Mouse (Mus musculus): ENCODE measurements around the gene Mlx. TPM values are rescaled to one million over a fixed set of nuclear protein-coding genes. Genes with fewer than 3 reads are reported as not detected.

The Mlx gene
- polyA plus RNA-seq, 1 experiment from 2014 or later, result 58.9 TPM

DNA sequence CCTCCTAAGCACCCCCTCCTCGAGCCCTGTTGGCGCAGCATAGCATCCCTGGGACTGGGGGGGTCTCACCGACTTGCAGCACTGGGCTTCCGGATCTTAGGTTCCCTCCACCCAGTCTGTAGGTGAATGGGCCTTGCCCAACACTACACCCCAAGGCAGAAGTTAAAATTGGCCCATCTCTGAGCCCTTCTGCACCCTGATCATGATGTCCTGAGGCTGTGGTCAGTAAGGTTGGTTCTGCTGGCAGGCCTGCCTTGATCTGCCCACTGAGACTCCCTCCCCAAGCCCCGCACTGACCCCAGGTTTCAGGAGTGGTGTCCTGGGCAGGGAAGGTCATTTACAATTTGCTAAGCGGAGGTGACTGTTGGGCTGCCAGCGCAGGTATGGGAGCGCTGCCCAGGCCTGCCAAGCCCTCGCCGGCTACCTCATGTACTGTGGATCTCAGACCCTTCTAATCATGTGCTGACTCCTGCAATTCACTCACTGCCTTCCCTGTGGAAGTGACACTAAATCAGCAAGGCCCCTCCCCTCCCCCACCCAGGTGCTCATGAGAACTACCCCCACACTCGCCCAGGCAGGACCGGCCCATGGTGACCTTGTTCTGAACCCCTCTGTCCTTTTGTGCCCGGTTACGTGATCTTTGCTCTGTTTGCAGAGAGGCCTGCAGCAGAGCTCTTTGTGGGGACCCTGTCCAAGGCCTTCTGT is 24.0 kb upstream of the Mlx start:
- H3K9ac ChIP-seq (replicated peaks; ENCODE audit: low read length), result peak overlapping the region; percentile 30
- ATAC-seq (ENCODE audit: low FRiP score, low TSS enrichment), result peak; percentile 8; the same call in 1 of the 2 replicates
- 59% methylated on average over 14 of the region's 14 CpGs for WGBS
- H3K4me2 ChIP-seq (replicated peaks; ENCODE audit: low read depth, low read length), result no peak overlapping the region
- peaks cover 53% of the 10 kb centered on the region for H3K4me1 ChIP-seq (ENCODE audit: insufficient read depth, low read length)
- H3K27me3 ChIP-seq (ENCODE audit: insufficient read depth, low read length), result no peaks in the 10 kb centered on the region
- peak overlapping the region; percentile 93 for H3K27ac ChIP-seq (ENCODE audit: low read length)
- no peaks in the 10 kb centered on the region for H3K36me3 ChIP-seq (ENCODE audit: insufficient read depth, low read length)
- H3K9me3 ChIP-seq (ENCODE audit: low read length), result no peaks in the 10 kb centered on the region
- no peak overlapping the region for H3K4me3 ChIP-seq (ENCODE audit: low read length)

GRCm38 (mm10) chr11:101063676-101064327 is 23.3 kb upstream of the Mlx start:
- Histone ChIP-seq H3K9me3 (ENCODE audit: low read length) (no peaks in the 10 kb centered on the region), H3K27ac (ENCODE audit: low read length) (peak overlapping the region; percentile 93), H3K4me2 (replicated peaks; ENCODE audit: low read depth, low read length) (no peak overlapping the region), H3K27me3 (ENCODE audit: insufficient read depth, low read length) (peaks cover 1% of the 10 kb centered on the region; the same call in 1 of the 2 replicates), H3K4me1 (ENCODE audit: insufficient read depth, low read length) (peaks cover 46% of the 10 kb centered on the region), H3K36me3 (ENCODE audit: insufficient read depth, low read length) (no peaks in the 10 kb centered on the region), H3K4me3 (ENCODE audit: low read length) (no peak overlapping the region), H3K9ac (replicated peaks; ENCODE audit: low read length) (peak overlapping the region; percentile 30)
- peak; percentile 62 for ATAC-seq (ENCODE audit: low FRiP score, low TSS enrichment)
- 19% methylated on average over 12 of the region's 12 CpGs for WGBS

- Histone ChIP-seq H3K9ac (replicated peaks; ENCODE audit: low read length) (no peak overlapping the region; the same call in 1 of the 2 replicates), H3K4me3 (ENCODE audit: low read length) (no peak overlapping the region), H3K4me2 (replicated peaks; ENCODE audit: low read depth, low read length) (no peak overlapping the region), H3K4me1 (ENCODE audit: insufficient read depth, low read length) (peaks cover 43% of the 10 kb centered on the region), H3K9me3 (ENCODE audit: low read length) (no peaks in the 10 kb centered on the region), H3K36me3 (ENCODE audit: insufficient read depth, low read length) (no peaks in the 10 kb centered on the region), H3K27ac (ENCODE audit: low read length) (peak overlapping the region; percentile 93), H3K27me3 (ENCODE audit: insufficient read depth, low read length) (peaks cover 3% of the 10 kb centered on the region; the same call in 1 of the 2 replicates)
- ATAC-seq (ENCODE audit: low FRiP score, low TSS enrichment), result no peak
- 77% methylated on average over 4 of the region's 4 CpGs for WGBS
These were observed 22.6 kb upstream of the Mlx start for GRCm38 (mm10) chr11:101064462-101064861.

GRCm38 (mm10) chr11:101065002-101065401 is 22.1 kb upstream of the Mlx start:
- no peaks in the 10 kb centered on the region for H3K9me3 ChIP-seq (ENCODE audit: low read length)
- peaks cover 3% of the 10 kb centered on the region; the same call in 1 of the 2 replicates for H3K27me3 ChIP-seq (ENCODE audit: insufficient read depth, low read length)
- no peak for ATAC-seq (ENCODE audit: low FRiP score, low TSS enrichment)
- H3K4me3 ChIP-seq (ENCODE audit: low read length), result no peak overlapping the region
- 92% methylated on average over 9 of the region's 9 CpGs for WGBS
- H3K36me3 ChIP-seq (ENCODE audit: insufficient read depth, low read length), result no peaks in the 10 kb centered on the region
- no peak overlapping the region for H3K27ac ChIP-seq (ENCODE audit: low read length)
- H3K4me1 ChIP-seq (ENCODE audit: insufficient read depth, low read length), result peaks cover 40% of the 10 kb centered on the region
- no peak overlapping the region for H3K4me2 ChIP-seq (replicated peaks; ENCODE audit: low read depth, low read length)
- no peak overlapping the region for H3K9ac ChIP-seq (replicated peaks; ENCODE audit: low read length)

- no peaks in the 10 kb centered on the region for H3K36me3 ChIP-seq (ENCODE audit: insufficient read depth, low read length)
These were observed 20.3 kb upstream of the Mlx start for GRCm38 (mm10) chr11:101066549-101067412.

GRCm38 (mm10) chr11:101069391-101070188 is 17.5 kb upstream of the Mlx start, which contains the start of gene Naglu:
TSS of gene Naglu (plus strand) at chr11:101070012.
- H3K4me3 ChIP-seq (ENCODE audit: low read length), result peak within 1 kb of the TSS; percentile 64
- WGBS, result 5% methylated on average over 35 of the region's 35 CpGs
- peak; percentile 89 for ATAC-seq (ENCODE audit: low FRiP score, low TSS enrichment)
- H3K4me2 ChIP-seq (replicated peaks; ENCODE audit: low read depth, low read length), result peak within 1 kb of the TSS; percentile 80
- H3K9ac ChIP-seq (replicated peaks; ENCODE audit: low read length), result peak within 1 kb of the TSS; percentile 67
- peaks cover 19% of the 10 kb centered on the region for H3K4me1 ChIP-seq (ENCODE audit: insufficient read depth, low read length)
- H3K27ac ChIP-seq (ENCODE audit: low read length), result no peak within 1 kb of the TSS
- H3K36me3 ChIP-seq (ENCODE audit: insufficient read depth, low read length), result no peaks in the 10 kb centered on the region
- peaks cover 3% of the 10 kb centered on the region; the same call in 1 of the 2 replicates for H3K27me3 ChIP-seq (ENCODE audit: insufficient read depth, low read length)
- H3K9me3 ChIP-seq (ENCODE audit: low read length), result no peaks in the 10 kb centered on the region

More at GRCm38 (mm10) chr11:101066549-101067412, 20.3 kb upstream of the Mlx start:
- Histone ChIP-seq H3K9ac (replicated peaks; ENCODE audit: low read length) (peak overlapping the region; percentile 51), H3K4me3 (ENCODE audit: low read length) (peak overlapping the region; percentile 27), H3K4me2 (replicated peaks; ENCODE audit: low read depth, low read length) (peak overlapping the region; percentile 60), H3K27ac (ENCODE audit: low read length) (no peak overlapping the region), H3K27me3 (ENCODE audit: insufficient read depth, low read length) (peaks cover 3% of the 10 kb centered on the region; the same call in 1 of the 2 replicates), H3K9me3 (ENCODE audit: low read length) (no peaks in the 10 kb centered on the region), H3K4me1 (ENCODE audit: insufficient read depth, low read length) (peaks cover 40% of the 10 kb centered on the region)
- 27% methylated on average over 18 of the region's 18 CpGs for WGBS
- ATAC-seq (ENCODE audit: low FRiP score, low TSS enrichment), result no peak

- Histone ChIP-seq H3K9ac (replicated peaks; ENCODE audit: low read length) (peak overlapping the region; percentile 67), H3K9me3 (ENCODE audit: low read length) (no peaks in the 10 kb centered on the region), H3K4me1 (ENCODE audit: insufficient read depth, low read length) (peaks cover 18% of the 10 kb centered on the region), H3K27me3 (ENCODE audit: insufficient read depth, low read length) (peaks cover 3% of the 10 kb centered on the region; the same call in 1 of the 2 replicates), H3K36me3 (ENCODE audit: insufficient read depth, low read length) (no peaks in the 10 kb centered on the region), H3K4me3 (ENCODE audit: low read length) (peak overlapping the region; percentile 64), H3K4me2 (replicated peaks; ENCODE audit: low read depth, low read length) (peak overlapping the region; percentile 80), H3K27ac (ENCODE audit: low read length) (no peak overlapping the region)
- peak; percentile 64 for ATAC-seq (ENCODE audit: low FRiP score, low TSS enrichment)
- WGBS, result 0% methylated on average over 36 of the region's 36 CpGs
These were observed 16.9 kb upstream of the Mlx start for GRCm38 (mm10) chr11:101070189-101070527.

- Histone ChIP-seq H3K4me2 (replicated peaks; ENCODE audit: low read depth, low read length) (no peak overlapping the region; the same call in 1 of the 2 replicates), H3K36me3 (ENCODE audit: insufficient read depth, low read length) (no peaks in the 10 kb centered on the region), H3K9ac (replicated peaks; ENCODE audit: low read length) (peak overlapping the region; percentile 11; the same call in 1 of the 2 replicates), H3K4me1 (ENCODE audit: insufficient read depth, low read length) (peaks cover 18% of the 10 kb centered on the region), H3K9me3 (ENCODE audit: low read length) (no peaks in the 10 kb centered on the region), H3K4me3 (ENCODE audit: low read length) (no peak overlapping the region), H3K27me3 (ENCODE audit: insufficient read depth, low read length) (peaks cover 3% of the 10 kb centered on the region; the same call in 1 of the 2 replicates), H3K27ac (ENCODE audit: low read length) (no peak overlapping the region)
- 78% methylated on average over 6 of the region's 6 CpGs for WGBS
- no peak for ATAC-seq (ENCODE audit: low FRiP score, low TSS enrichment)
These were observed 16.1 kb upstream of the Mlx start for GRCm38 (mm10) chr11:101070987-101071386.

All from kidney, embryonic 16.5 days (tissue).